Mouse (Mus musculus) limb, embryonic 11.5 days (tissue): ENCODE measurements around the gene Mex3d. TPM values are rescaled to one million over a fixed set of nuclear protein-coding genes. Genes with fewer than 3 reads are reported as not detected.
A peak's percentile ranks its signal among the peaks of the same experiment; 100 is the strongest.

Experiments
- ATAC-seq: fragments of 200-750 bp; cut with Nextera tagmentation; 2 replicates; pipeline ENCODE4 v1.8.0; 2017; ENCODE audit warnings: low read depth; ENCODE audit not compliant: insufficient number of reproducible peaks, low FRiP score, low TSS enrichment
- DNase-seq: peaks from one replicate; pipeline ENCODE4 v3.0.0-alpha.2; 2015; ENCODE audit warnings: low spot score
- H3K27ac ChIP-seq: fragments of 300-500 bp; sonication (generic); replicated peaks from 2 replicates; pipeline ENCODE4 v1.5.1; 2014; ENCODE audit warnings: low read depth, mild to moderate bottlenecking, low read length
- H3K27me3 ChIP-seq: fragments of 300-500 bp; sonication (generic); 2 replicates; pipeline ENCODE4 v1.6.1; 2014; ENCODE audit warnings: mild to moderate bottlenecking, low read length, mixed read lengths; ENCODE audit not compliant: control insufficient read depth, insufficient read depth
- H3K36me3 ChIP-seq: fragments of 300-500 bp; sonication (generic); 2 replicates; pipeline ENCODE4 v1.6.1; 2014; ENCODE audit warnings: mild to moderate bottlenecking, low read length, moderate library complexity, mixed read lengths; ENCODE audit not compliant: control insufficient read depth, insufficient read depth
- H3K4me1 ChIP-seq: fragments of 300-500 bp; sonication (generic); 2 replicates; pipeline ENCODE4 v1.6.1; 2014; ENCODE audit warnings: low read length, mixed read lengths; ENCODE audit not compliant: control insufficient read depth, insufficient read depth
- H3K4me2 ChIP-seq: fragments of 300-500 bp; sonication (generic); 2 replicates; pipeline ENCODE4 v1.6.1; 2014; ENCODE audit warnings: low read depth, mild to moderate bottlenecking, moderate library complexity; ENCODE audit not compliant: severe bottlenecking
- H3K4me3 ChIP-seq: fragments of 300-500 bp; sonication (generic); 2 replicates; pipeline ENCODE4 v1.5.1; 2014; ENCODE audit warnings: low read depth, low read length
- H3K9ac ChIP-seq: fragments of 300-500 bp; sonication (generic); 2 replicates; pipeline ENCODE4 v1.6.1; 2014; ENCODE audit warnings: mild to moderate bottlenecking, low read length
- H3K9me3 ChIP-seq: fragments of 300-500 bp; sonication (generic); 2 replicates; pipeline ENCODE4 v1.6.1; 2016; ENCODE audit warnings: low read length; ENCODE audit not compliant: control insufficient read depth
- WGBS: fragments of 180-500 bp; shearing (Covaris S2); extraction: QIAGEN DNeasy Blood & Tissue Kit; methylation state at CpG from one replicate; pipeline ENCODE4 v1.1.7; 2014; 5-methylcytosine and 5-hydroxymethylcytosine counted together
- polyA plus RNA-seq: library from polyadenylated mRNA; unstranded; fragments of >200 nt; fragmentation: Nextera tagmentation; extraction: Ambion mirVana; gene quantifications from 2 replicates; pipeline ENCODE4 v1.2.1, GENCODE M21; 2014

Gene Mex3d
- polyA plus RNA-seq, 1 experiment from 2014 or later: 9.8 TPM

GRCm38 (mm10) chr10:80419419-80419818 lies 32.0 kb upstream of the Mex3d start:
- 91% methylated on average over 8 of the region's 8 CpGs for WGBS
- no peak overlapping the region for H3K4me3 ChIP-seq

GRCm38 (mm10) chr10:80418311-80418710 lies 30.9 kb upstream of the Mex3d start:
- no peak overlapping the region for H3K9ac ChIP-seq
- no peaks in the 10 kb centered on the region for H3K4me1 ChIP-seq
- no peak overlapping the region for H3K27ac ChIP-seq
- H3K27me3 ChIP-seq: no peaks in the 10 kb centered on the region
- peaks cover 79% of the 10 kb centered on the region for H3K36me3 ChIP-seq
- ATAC-seq (no peak), DNase-seq (no peak)
- H3K9me3 ChIP-seq: no peaks in the 10 kb centered on the region
- no peak overlapping the region for H3K4me2 ChIP-seq
- WGBS: 83% methylated on average over 3 of the region's 3 CpGs
- no peak overlapping the region for H3K4me3 ChIP-seq

More at GRCm38 (mm10) chr10:80419419-80419818, 32.0 kb upstream of the Mex3d start:
- no peak overlapping the region for H3K4me2 ChIP-seq
- no peaks in the 10 kb centered on the region for H3K27me3 ChIP-seq
- DNase-seq (no peak), ATAC-seq (no peak)
- no peaks in the 10 kb centered on the region for H3K9me3 ChIP-seq
- no peak overlapping the region for H3K9ac ChIP-seq
- no peaks in the 10 kb centered on the region for H3K4me1 ChIP-seq
- no peak overlapping the region for H3K27ac ChIP-seq
- peaks cover 75% of the 10 kb centered on the region for H3K36me3 ChIP-seq

- Histone ChIP-seq H3K9me3 (no peaks in the 10 kb centered on the region), H3K27me3 (no peaks in the 10 kb centered on the region), H3K36me3 (peaks cover 84% of the 10 kb centered on the region), H3K4me3 (no peak overlapping the region), H3K27ac (no peak overlapping the region), H3K9ac (no peak overlapping the region), H3K4me1 (no peaks in the 10 kb centered on the region), H3K4me2 (no peak overlapping the region)
- DNase-seq (no peak), ATAC-seq (no peak)
- WGBS: 100% methylated on average over 1 of the region's 1 CpGs
Measured at GRCm38 (mm10) chr10:80417841-80418240, 30.4 kb upstream of the Mex3d start.

- Histone ChIP-seq H3K4me3 (no peak overlapping the region), H3K27me3 (no peaks in the 10 kb centered on the region), H3K4me1 (no peaks in the 10 kb centered on the region), H3K4me2 (no peak overlapping the region), H3K36me3 (peaks cover 87% of the 10 kb centered on the region), H3K9me3 (no peaks in the 10 kb centered on the region), H3K27ac (no peak overlapping the region), H3K9ac (no peak overlapping the region)
- WGBS: 96% methylated on average over 10 of the region's 10 CpGs
- ATAC-seq: no peak
- no peak for DNase-seq
Measured at GRCm38 (mm10) chr10:80417371-80417770, 29.9 kb upstream of the Mex3d start.

GRCm38 (mm10) chr10:80415566-80415965 lies 28.1 kb upstream of the Mex3d start:
- Histone ChIP-seq H3K9me3 (no peaks in the 10 kb centered on the region), H3K4me2 (no peak overlapping the region), H3K9ac (no peak overlapping the region), H3K36me3 (peaks cover 91% of the 10 kb centered on the region), H3K4me1 (no peaks in the 10 kb centered on the region), H3K27ac (no peak overlapping the region), H3K27me3 (no peaks in the 10 kb centered on the region), H3K4me3 (no peak overlapping the region)
- ATAC-seq (no peak), DNase-seq (no peak)
- 94% methylated on average over 7 of the region's 7 CpGs for WGBS

GRCm38 (mm10) chr10:80412656-80413541 lies 25.4 kb upstream of the Mex3d start:
- peaks cover 74% of the 10 kb centered on the region for H3K36me3 ChIP-seq
- H3K27me3 ChIP-seq: no peaks in the 10 kb centered on the region
- H3K4me3 ChIP-seq: no peak overlapping the region
- no peak for ATAC-seq
- no peak overlapping the region for H3K9ac ChIP-seq
- no peak overlapping the region for H3K4me2 ChIP-seq
- 87% methylated on average over 44 of the region's 44 CpGs for WGBS
- no peaks in the 10 kb centered on the region for H3K4me1 ChIP-seq
- no peak for DNase-seq
- no peaks in the 10 kb centered on the region for H3K9me3 ChIP-seq
- H3K27ac ChIP-seq: no peak overlapping the region

GRCm38 (mm10) chr10:80407924-80408323 lies 20.5 kb upstream of the Mex3d start:
- 57% methylated on average over 4 of the region's 4 CpGs for WGBS
- DNase-seq (no peak), ATAC-seq (no peak)
- H3K4me2 ChIP-seq: no peak overlapping the region
- H3K4me3 ChIP-seq: no peak overlapping the region
- H3K36me3 ChIP-seq: peaks cover 40% of the 10 kb centered on the region
- no peak overlapping the region for H3K9ac ChIP-seq
- H3K27me3 ChIP-seq: no peaks in the 10 kb centered on the region
- 0 out of 2 replicates have a peak, but pooled peaks cover 3% of the 10 kb centered on the region for H3K4me1 ChIP-seq
- H3K9me3 ChIP-seq: no peaks in the 10 kb centered on the region
- no peak overlapping the region for H3K27ac ChIP-seq

- Histone ChIP-seq H3K4me3 (peak within 1 kb of the TSS; percentile 95), H3K36me3 (peaks cover 37% of the 10 kb centered on the region), H3K9me3 (no peaks in the 10 kb centered on the region), H3K27me3 (no peaks in the 10 kb centered on the region), H3K4me2 (peak within 1 kb of the TSS; percentile 88), H3K9ac (peak within 1 kb of the TSS; percentile 74), H3K4me1 (0 out of 2 replicates have a peak, but pooled peaks cover 3% of the 10 kb centered on the region), H3K27ac (peak within 1 kb of the TSS; percentile 57)
- WGBS: 2% methylated on average over 27 of the region's 27 CpGs
- ATAC-seq (peak; percentile 22; the same call in 1 of the 2 replicates), DNase-seq (peak; percentile 91)
Measured at GRCm38 (mm10) chr10:80406684-80407501, 19.4 kb upstream of the Mex3d start, which contains the start of gene Uqcr11. Uqcr11 (minus strand) TSS chr10:80406830.
